Mouse (Mus musculus) forebrain, embryonic 16.5 days (tissue): Measurements from ENCODE around the gene Uncx. TPM values are rescaled to one million over a fixed set of nuclear protein-coding genes. Genes with fewer than 3 reads are reported as not detected.
A peak's percentile ranks its signal among the peaks of the same experiment; 100 is the strongest.

Experiments used
- ATAC-seq: fragments of 200-750 bp; cut with Nextera tagmentation; 2 replicates; pipeline ENCODE4 v1.8.0; 2017; ENCODE audit warnings: mild to moderate bottlenecking, moderate library complexity
- H3K27ac ChIP-seq: fragments of 300-500 bp; sonication (generic); 2 replicates; pipeline ENCODE4 v1.5.1; 2014; ENCODE audit warnings: low read length, control low read depth
- H3K27me3 ChIP-seq: fragments of 300-500 bp; sonication (generic); replicated peaks from 2 replicates; pipeline ENCODE4 v1.6.1; 2014; ENCODE audit warnings: low read length; ENCODE audit not compliant: control insufficient read depth, insufficient read depth
- H3K36me3 ChIP-seq: fragments of 300-500 bp; sonication (generic); 2 replicates; pipeline ENCODE4 v1.6.1; 2014; ENCODE audit not compliant: control insufficient read depth, insufficient read depth
- H3K4me1 ChIP-seq: fragments of 300-500 bp; sonication (generic); replicated peaks from 2 replicates; pipeline ENCODE4 v1.6.1; 2014; ENCODE audit warnings: low read length; ENCODE audit not compliant: control insufficient read depth, insufficient read depth
- H3K4me2 ChIP-seq: fragments of 300-500 bp; sonication (generic); 2 replicates; pipeline ENCODE4 v1.6.1; 2014; ENCODE audit warnings: mild to moderate bottlenecking, low read length, control low read depth
- H3K4me3 ChIP-seq: fragments of 300-500 bp; sonication (generic); replicated peaks from 2 replicates; pipeline ENCODE4 v1.5.1; 2014; ENCODE audit warnings: mild to moderate bottlenecking, low read length, control low read depth
- H3K9ac ChIP-seq: fragments of 300-500 bp; sonication (generic); replicated peaks from 2 replicates; pipeline ENCODE4 v1.6.1; 2014; ENCODE audit warnings: low read depth, low read length, control low read depth
- H3K9me3 ChIP-seq: fragments of 300-500 bp; sonication (generic); 2 replicates; pipeline ENCODE4 v1.6.1; 2016; ENCODE audit warnings: low read length; ENCODE audit not compliant: control insufficient read depth
- whole genome bisulfite sequencing: fragments of 180-500 bp; shearing (Covaris S2); extraction: QIAGEN DNeasy Blood & Tissue Kit; methylation state at CpG from one replicate; pipeline ENCODE4 v1.1.7; 2014; 5-methylcytosine and 5-hydroxymethylcytosine counted together
- polyA plus RNA-seq: library from polyadenylated mRNA; unstranded; fragments of >200 nt; fragmentation: Nextera tagmentation; extraction: Ambion mirVana; gene quantifications from 2 replicates; pipeline ENCODE4 v1.2.1, GENCODE M21; 2015

Uncx gene
- polyA plus RNA-seq, 1 experiment from 2014 or later, result 6.4 TPM

GRCm38 (mm10) chr5:139557531-139558467 is 14.5 kb downstream of the Uncx start:
- no peak overlapping the region for H3K9ac ChIP-seq
- ATAC-seq, result peak; percentile 6; the same call in 1 of the 2 replicates

GRCm38 (mm10) chr5:139558468-139558804 is 15.1 kb downstream of the Uncx start:
- peak overlapping the region; percentile 22 for H3K4me2 ChIP-seq
- H3K9me3 ChIP-seq, result no peaks in the 10 kb centered on the region
- H3K9ac ChIP-seq, result no peak overlapping the region
- H3K27ac ChIP-seq, result no peak overlapping the region
- H3K36me3 ChIP-seq, result no peaks in the 10 kb centered on the region
- H3K4me1 ChIP-seq, result peaks cover 22% of the 10 kb centered on the region
- peak; percentile 85 for ATAC-seq
- 0% methylated on average over 16 of the region's 16 CpGs for WGBS
- H3K27me3 ChIP-seq, result peaks cover 76% of the 10 kb centered on the region
- peak overlapping the region; percentile 21 for H3K4me3 ChIP-seq

More at GRCm38 (mm10) chr5:139557531-139558467, 14.5 kb downstream of the Uncx start:
- H3K4me1 ChIP-seq, result peaks cover 24% of the 10 kb centered on the region
- H3K36me3 ChIP-seq, result no peaks in the 10 kb centered on the region
- H3K27ac ChIP-seq, result no peak overlapping the region
- H3K4me3 ChIP-seq, result peak overlapping the region; percentile 21; the same call in 1 of the 2 replicates
- H3K9me3 ChIP-seq, result no peaks in the 10 kb centered on the region
- H3K4me2 ChIP-seq, result peak overlapping the region; percentile 22
- H3K27me3 ChIP-seq, result peaks cover 73% of the 10 kb centered on the region
- under 1% methylated on average over 43 of the region's 43 CpGs for WGBS

GRCm38 (mm10) chr5:139558917-139559660 is 15.8 kb downstream of the Uncx start:
- peaks cover 72% of the 10 kb centered on the region for H3K27me3 ChIP-seq
- ATAC-seq, result peak; percentile 79
- H3K4me2 ChIP-seq, result peak overlapping the region; percentile 18
- H3K4me3 ChIP-seq, result no peak overlapping the region
- no peak overlapping the region for H3K9ac ChIP-seq
- WGBS, result 1% methylated on average over 12 of the region's 12 CpGs
- H3K36me3 ChIP-seq, result no peaks in the 10 kb centered on the region
- peak overlapping the region; percentile 45 for H3K27ac ChIP-seq
- peaks cover 22% of the 10 kb centered on the region for H3K4me1 ChIP-seq
- H3K9me3 ChIP-seq, result no peaks in the 10 kb centered on the region

- no peak overlapping the region for H3K4me2 ChIP-seq
- peaks cover 75% of the 10 kb centered on the region for H3K27me3 ChIP-seq
- H3K4me1 ChIP-seq, result peaks cover 22% of the 10 kb centered on the region
- no peak overlapping the region for H3K9ac ChIP-seq
- no peak for ATAC-seq
- H3K9me3 ChIP-seq, result no peaks in the 10 kb centered on the region
- H3K36me3 ChIP-seq, result no peaks in the 10 kb centered on the region
- 50% methylated on average over 7 of the region's 7 CpGs for WGBS
- H3K27ac ChIP-seq, result no peak overlapping the region
- no peak overlapping the region for H3K4me3 ChIP-seq
Observed at GRCm38 (mm10) chr5:139559782-139560181, 16.5 kb downstream of the Uncx start.

GRCm38 (mm10) chr5:139561363-139562001 is 18.2 kb downstream of the Uncx start:
- ATAC-seq, result no peak
- no peak overlapping the region for H3K4me3 ChIP-seq
- H3K36me3 ChIP-seq, result no peaks in the 10 kb centered on the region
- H3K27me3 ChIP-seq, result peaks cover 60% of the 10 kb centered on the region
- H3K27ac ChIP-seq, result no peak overlapping the region
- H3K9me3 ChIP-seq, result no peaks in the 10 kb centered on the region
- no peak overlapping the region for H3K4me2 ChIP-seq
- H3K4me1 ChIP-seq, result peaks cover 22% of the 10 kb centered on the region
- WGBS, result 80% methylated on average over 4 of the region's 4 CpGs
- no peak overlapping the region for H3K9ac ChIP-seq

GRCm38 (mm10) chr5:139564663-139565062 is 21.4 kb downstream of the Uncx start:
- Histone ChIP-seq H3K36me3 (no peaks in the 10 kb centered on the region), H3K9ac (no peak overlapping the region), H3K27ac (no peak overlapping the region), H3K4me1 (peaks cover 8% of the 10 kb centered on the region), H3K27me3 (peaks cover 39% of the 10 kb centered on the region), H3K4me2 (no peak overlapping the region), H3K9me3 (no peaks in the 10 kb centered on the region), H3K4me3 (no peak overlapping the region)
- 54% methylated on average over 2 of the region's 2 CpGs for WGBS
- ATAC-seq, result no peak

- Histone ChIP-seq H3K4me1 (peaks cover 6% of the 10 kb centered on the region; the same call in 1 of the 2 replicates), H3K9ac (no peak overlapping the region), H3K9me3 (no peaks in the 10 kb centered on the region), H3K27ac (no peak overlapping the region), H3K27me3 (peaks cover 33% of the 10 kb centered on the region), H3K4me2 (no peak overlapping the region), H3K36me3 (no peaks in the 10 kb centered on the region), H3K4me3 (no peak overlapping the region)
- WGBS, result 64% methylated on average over 4 of the region's 4 CpGs
- ATAC-seq, result no peak
Observed at GRCm38 (mm10) chr5:139565462-139565861, 22.2 kb downstream of the Uncx start.

GRCm38 (mm10) chr5:139566640-139567399 is 23.5 kb downstream of the Uncx start:
- Histone ChIP-seq H3K4me3 (no peak overlapping the region), H3K27me3 (peaks cover 28% of the 10 kb centered on the region), H3K9me3 (no peaks in the 10 kb centered on the region), H3K36me3 (no peaks in the 10 kb centered on the region), H3K4me1 (peaks cover 6% of the 10 kb centered on the region; the same call in 1 of the 2 replicates), H3K4me2 (no peak overlapping the region), H3K9ac (no peak overlapping the region), H3K27ac (no peak overlapping the region)
- ATAC-seq, result no peak
- 75% methylated on average over 6 of the region's 6 CpGs for WGBS
